Mouse (Mus musculus) limb, embryonic 10.5 days (tissue): ENCODE data around the gene Ccn2. TPM values are rescaled to one million over a fixed set of nuclear protein-coding genes. Genes with fewer than 3 reads are reported as not detected.
"Not testable (repeated sequence)": the region's sequence is repeated elsewhere in the genome, so short reads cannot be mapped to it uniquely, and the experiment has no call there.

Source experiments
- DNase-seq: peaks from one replicate; pipeline ENCODE4 v3.0.0-alpha.2; 2017; ENCODE audit warnings: low spot score
- H3K27ac ChIP-seq: fragments of 300-500 bp; sonication (generic); 2 replicates; pipeline ENCODE4 v1.5.1; 2016; ENCODE audit warnings: mild to moderate bottlenecking
- H3K27me3 ChIP-seq: fragments of 300-500 bp; sonication (generic); 2 replicates; pipeline ENCODE4 v1.6.1; 2016; ENCODE audit warnings: low read depth, mild to moderate bottlenecking; ENCODE audit not compliant: poor library complexity, severe bottlenecking
- H3K36me3 ChIP-seq: fragments of 300-500 bp; sonication (generic); 2 replicates; pipeline ENCODE4 v1.6.1; 2016; ENCODE audit warnings: mild to moderate bottlenecking, moderate library complexity
- H3K4me1 ChIP-seq: fragments of 300-500 bp; sonication (generic); 2 replicates; pipeline ENCODE4 v1.6.1; 2016
- H3K4me3 ChIP-seq: fragments of 300-500 bp; sonication (generic); 2 replicates; pipeline ENCODE4 v1.5.1; 2016; ENCODE audit warnings: mild to moderate bottlenecking, moderate library complexity
- H3K9me3 ChIP-seq: fragments of 300-500 bp; sonication (generic); replicated peaks from 2 replicates; pipeline ENCODE4 v1.6.1; 2016; ENCODE audit warnings: mild to moderate bottlenecking
- WGBS: fragments of 180-500 bp; shearing (Covaris S2); methylation state at CpG from one replicate; pipeline ENCODE4 v1.1.7; 2016; 5-methylcytosine and 5-hydroxymethylcytosine counted together
- polyA plus RNA-seq: library from polyadenylated mRNA; unstranded; fragments of >200 nt; fragmentation: Nextera tagmentation; extraction: Ambion mirVana; gene quantifications from 2 replicates; pipeline ENCODE4 v1.2.1, GENCODE M21; 2016

Gene Ccn2
- polyA plus RNA-seq, 1 experiment from 2014 or later, result 4.3 TPM

GRCm38 (mm10) chr10:24614726-24615125 lies 19.5 kb downstream of the Ccn2 start:
- WGBS, result 94% methylated on average over 4 of the region's 4 CpGs
- Histone ChIP-seq H3K27me3 (no peaks in the 10 kb centered on the region), H3K9me3 (no peaks in the 10 kb centered on the region), H3K27ac (no peak overlapping the region), H3K4me1 (no peaks in the 10 kb centered on the region), H3K36me3 (no peaks in the 10 kb centered on the region), H3K4me3 (no peak overlapping the region)
- no peak for DNase-seq

GRCm38 (mm10) chr10:24615799-24616198 lies 20.6 kb downstream of the Ccn2 start:
- Histone ChIP-seq H3K27ac (no peak overlapping the region), H3K4me3 (no peak overlapping the region), H3K27me3 (no peaks in the 10 kb centered on the region), H3K9me3 (no peaks in the 10 kb centered on the region), H3K4me1 (no peaks in the 10 kb centered on the region), H3K36me3 (no peaks in the 10 kb centered on the region)
- 87% methylated on average over 6 of the region's 6 CpGs for WGBS
- DNase-seq, result no peak

GRCm38 (mm10) chr10:24616572-24616971 lies 21.3 kb downstream of the Ccn2 start:
- WGBS, result 97% methylated on average over 1 of the region's 1 CpGs
- H3K9me3 ChIP-seq, result not testable (repeated sequence)

GRCm38 (mm10) chr10:24621572-24621971 lies 26.3 kb downstream of the Ccn2 start:
- Histone ChIP-seq H3K4me1 (no peaks in the 10 kb centered on the region), H3K9me3 (no peaks in the 10 kb centered on the region), H3K4me3 (no peak overlapping the region), H3K27ac (no peak overlapping the region), H3K36me3 (no peaks in the 10 kb centered on the region), H3K27me3 (no peaks in the 10 kb centered on the region)
- WGBS, result 45% methylated on average over 9 of the region's 9 CpGs
- peak; percentile 73 for DNase-seq

More at GRCm38 (mm10) chr10:24616572-24616971, 21.3 kb downstream of the Ccn2 start:
- H3K4me3 ChIP-seq, H3K4me1 ChIP-seq, DNase-seq, H3K27me3 ChIP-seq, H3K27ac ChIP-seq, H3K36me3 ChIP-seq: not testable (repeated sequence)

GRCm38 (mm10) chr10:24622586-24622985 lies 27.3 kb downstream of the Ccn2 start:
- Histone ChIP-seq H3K4me1 (peaks cover 4% of the 10 kb centered on the region; the same call in 1 of the 2 replicates), H3K27me3 (no peaks in the 10 kb centered on the region), H3K4me3 (no peak overlapping the region), H3K9me3 (no peaks in the 10 kb centered on the region), H3K27ac (no peak overlapping the region), H3K36me3 (no peaks in the 10 kb centered on the region)
- WGBS, result 24% methylated on average over 7 of the region's 7 CpGs
- DNase-seq, result peak; percentile 75

GRCm38 (mm10) chr10:24625060-24625701 lies 29.9 kb downstream of the Ccn2 start:
- Histone ChIP-seq H3K36me3 (no peaks in the 10 kb centered on the region), H3K9me3 (no peaks in the 10 kb centered on the region), H3K4me1 (peaks cover 8% of the 10 kb centered on the region; the same call in 1 of the 2 replicates), H3K27me3 (no peaks in the 10 kb centered on the region), H3K4me3 (no peak overlapping the region), H3K27ac (peak overlapping the region; percentile 58)
- WGBS, result 43% methylated on average over 24 of the region's 24 CpGs
- DNase-seq, result peak; percentile 95

- WGBS, result 76% methylated on average over 12 of the region's 12 CpGs
These were observed 32.0 kb downstream of the Ccn2 start for GRCm38 (mm10) chr10:24627262-24627661.

GRCm38 (mm10) chr10:24628466-24628865 lies 33.2 kb downstream of the Ccn2 start:
- Histone ChIP-seq H3K36me3 (no peaks in the 10 kb centered on the region), H3K9me3 (no peaks in the 10 kb centered on the region), H3K4me1 (peaks cover 8% of the 10 kb centered on the region; the same call in 1 of the 2 replicates), H3K27ac (no peak overlapping the region), H3K27me3 (no peaks in the 10 kb centered on the region), H3K4me3 (no peak overlapping the region)
- DNase-seq, result no peak
- 88% methylated on average over 9 of the region's 9 CpGs for WGBS

More at GRCm38 (mm10) chr10:24627262-24627661, 32.0 kb downstream of the Ccn2 start:
- Histone ChIP-seq H3K27me3 (no peaks in the 10 kb centered on the region), H3K4me1 (peaks cover 8% of the 10 kb centered on the region; the same call in 1 of the 2 replicates), H3K36me3 (no peaks in the 10 kb centered on the region), H3K27ac (no peak overlapping the region), H3K4me3 (no peak overlapping the region), H3K9me3 (no peaks in the 10 kb centered on the region)
- DNase-seq, result no peak

GRCm38 (mm10) chr10:24629086-24629720 lies 34.0 kb downstream of the Ccn2 start:
- H3K4me3 ChIP-seq, result no peak overlapping the region
- DNase-seq, result no peak
- no peaks in the 10 kb centered on the region for H3K36me3 ChIP-seq
- 88% methylated on average over 9 of the region's 9 CpGs for WGBS
- no peaks in the 10 kb centered on the region for H3K27me3 ChIP-seq
- peaks cover 8% of the 10 kb centered on the region; the same call in 1 of the 2 replicates for H3K4me1 ChIP-seq
- H3K27ac ChIP-seq, result no peak overlapping the region
- no peaks in the 10 kb centered on the region for H3K9me3 ChIP-seq

- no peak overlapping the region for H3K27ac ChIP-seq
- no peak overlapping the region for H3K4me3 ChIP-seq
- 31% methylated on average over 18 of the region's 18 CpGs for WGBS
- H3K9me3 ChIP-seq, result no peaks in the 10 kb centered on the region
- H3K36me3 ChIP-seq, result no peaks in the 10 kb centered on the region
- peak; percentile 82 for DNase-seq
- H3K4me1 ChIP-seq, result peaks cover 12% of the 10 kb centered on the region
- no peaks in the 10 kb centered on the region for H3K27me3 ChIP-seq
These were observed 35.3 kb downstream of the Ccn2 start for GRCm38 (mm10) chr10:24630469-24631081.

GRCm38 (mm10) chr10:24631122-24631521 lies 35.9 kb downstream of the Ccn2 start:
- no peak for DNase-seq
- Histone ChIP-seq H3K27ac (no peak overlapping the region), H3K27me3 (no peaks in the 10 kb centered on the region), H3K36me3 (no peaks in the 10 kb centered on the region), H3K4me3 (no peak overlapping the region), H3K4me1 (peaks cover 13% of the 10 kb centered on the region), H3K9me3 (no peaks in the 10 kb centered on the region)
- WGBS, result 95% methylated on average over 5 of the region's 5 CpGs

- Histone ChIP-seq H3K27ac (no peak overlapping the region), H3K4me1 (peaks cover 16% of the 10 kb centered on the region), H3K4me3 (no peak overlapping the region), H3K36me3 (no peaks in the 10 kb centered on the region), H3K9me3 (no peaks in the 10 kb centered on the region), H3K27me3 (no peaks in the 10 kb centered on the region)
- WGBS, result 83% methylated on average over 9 of the region's 9 CpGs
- DNase-seq, result no peak
These were observed 39.0 kb downstream of the Ccn2 start for GRCm38 (mm10) chr10:24634288-24634687.

- H3K36me3 ChIP-seq, result no peaks in the 10 kb centered on the region
- peaks cover 23% of the 10 kb centered on the region for H3K4me1 ChIP-seq
- no peak for DNase-seq
- H3K9me3 ChIP-seq, result no peaks in the 10 kb centered on the region
- H3K27ac ChIP-seq, result no peak overlapping the region
- no peaks in the 10 kb centered on the region for H3K27me3 ChIP-seq
- no peak overlapping the region for H3K4me3 ChIP-seq
- WGBS, result 74% methylated on average over 11 of the region's 11 CpGs
These were observed 40.1 kb downstream of the Ccn2 start for GRCm38 (mm10) chr10:24635331-24635815.
